Mouse (Mus musculus): Measurements from ENCODE around the gene Prr15. TPM values are rescaled to one million over a fixed set of nuclear protein-coding genes. Genes with fewer than 3 reads are reported as not detected.
A peak's percentile ranks its signal among the peaks of the same experiment; 100 is the strongest.

Gene Prr15
- polyA plus RNA-seq, 1 experiment: not detected

DNA sequence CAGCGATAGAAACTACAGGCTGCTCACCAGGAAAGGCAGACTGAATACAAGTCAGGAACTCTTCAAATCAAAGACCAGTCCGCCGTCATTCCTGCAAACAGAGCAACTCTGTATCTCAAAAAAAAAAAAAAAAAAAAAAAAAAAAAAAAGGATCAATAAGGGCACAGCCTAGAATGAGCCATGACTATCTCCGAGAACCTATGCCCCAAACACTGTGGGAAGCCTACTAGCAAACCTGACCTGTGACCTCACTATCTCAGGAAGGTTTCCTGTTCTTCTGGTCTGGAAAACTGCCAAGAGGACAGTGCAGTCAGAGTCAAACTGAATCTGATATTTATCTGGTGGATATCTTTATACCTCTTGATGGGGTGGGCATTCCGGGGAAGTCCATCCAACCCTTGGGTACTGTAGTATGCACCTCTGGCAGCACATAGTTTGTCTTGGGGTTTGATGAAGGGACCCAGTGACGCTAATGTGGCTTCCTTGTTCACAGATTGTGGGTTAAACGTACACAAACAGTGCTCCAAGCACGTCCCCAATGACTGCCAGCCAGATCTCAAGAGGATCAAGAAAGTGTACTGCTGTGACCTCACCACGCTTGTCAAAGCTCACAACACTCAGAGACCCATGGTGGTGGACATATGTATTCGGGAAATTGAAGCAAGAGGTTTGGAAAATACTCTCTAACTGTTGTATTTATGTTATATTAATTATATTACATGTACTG lies 35.7 kb upstream of the Prr15 start:
- Histone ChIP-seq H3K4me3 (ENCODE audit: insufficient read depth, low read depth, low read length) (no peak overlapping the region), H3K4me1 (ENCODE audit: control insufficient read depth, insufficient read depth, low read length) (peaks cover 2% of the 10 kb centered on the region; the same call in 1 of the 2 replicates), H3K27ac (ENCODE audit: insufficient read depth, low read depth, low read length) (no peak overlapping the region)
- 86% methylated on average over 10 of the region's 10 CpGs for WGBS
- no peak for TF ChIP-seq POLR2A (IDR thresholded peaks at IDR 0.05; ENCODE audit: insufficient read depth, low read depth, low read length)
- TF ChIP-seq CTCF (IDR thresholded peaks at IDR 0.05; ENCODE audit: insufficient read depth, low read depth, low read length): no peak

- TF ChIP-seq POLR2A (IDR thresholded peaks at IDR 0.05; ENCODE audit: insufficient read depth, low read depth, low read length) (no peak), CTCF (IDR thresholded peaks at IDR 0.05; ENCODE audit: insufficient read depth, low read depth, low read length) (no peak)
- H3K4me3 ChIP-seq (ENCODE audit: insufficient read depth, low read depth, low read length): no peak overlapping the region
- no peak overlapping the region for H3K27ac ChIP-seq (ENCODE audit: insufficient read depth, low read depth, low read length)
- 93% methylated on average over 2 of the region's 2 CpGs for WGBS
- no peaks in the 10 kb centered on the region for H3K4me1 ChIP-seq (ENCODE audit: control insufficient read depth, insufficient read depth, low read length)
Observed at GRCm38 (mm10) chr6:54297231-54297630, 28.4 kb upstream of the Prr15 start.

- H3K4me1 ChIP-seq (ENCODE audit: control insufficient read depth, insufficient read depth, low read length): no peaks in the 10 kb centered on the region
- no peak overlapping the region for H3K27ac ChIP-seq (ENCODE audit: insufficient read depth, low read depth, low read length)
- WGBS: 81% methylated on average over 2 of the region's 2 CpGs
- no peak overlapping the region for H3K4me3 ChIP-seq (ENCODE audit: insufficient read depth, low read depth, low read length)
- no peak for TF ChIP-seq POLR2A (IDR thresholded peaks at IDR 0.05; ENCODE audit: insufficient read depth, low read depth, low read length)
- TF ChIP-seq CTCF (IDR thresholded peaks at IDR 0.05; ENCODE audit: insufficient read depth, low read depth, low read length): no peak
Observed at GRCm38 (mm10) chr6:54299417-54299816, 26.2 kb upstream of the Prr15 start.

DNA sequence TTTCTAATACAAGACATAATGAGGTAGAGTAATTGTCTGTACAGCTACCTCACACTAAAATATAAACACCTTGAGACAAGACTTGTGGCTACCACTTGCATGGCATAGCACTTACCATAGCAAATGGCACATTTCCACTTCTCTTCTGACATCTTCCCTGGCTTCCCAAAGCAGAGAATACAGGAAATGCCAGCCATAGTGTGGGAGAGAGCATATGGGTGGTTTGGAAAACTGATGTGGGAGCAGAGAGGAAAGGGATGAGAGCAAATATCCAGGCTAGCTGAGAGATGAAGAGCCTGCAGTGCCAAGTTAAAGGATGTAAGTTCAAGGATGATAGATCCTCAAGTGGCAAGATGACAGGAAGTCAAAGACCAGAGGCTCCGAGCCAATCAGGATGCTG lies 19.9 kb upstream of the Prr15 start:
- Histone ChIP-seq H3K4me3 (ENCODE audit: insufficient read depth, low read depth, low read length) (no peak overlapping the region), H3K4me1 (ENCODE audit: control insufficient read depth, insufficient read depth, low read length) (no peaks in the 10 kb centered on the region), H3K27ac (ENCODE audit: insufficient read depth, low read depth, low read length) (no peak overlapping the region)
- WGBS: 100% methylated on average over 1 of the region's 1 CpGs
- TF ChIP-seq CTCF (IDR thresholded peaks at IDR 0.05; ENCODE audit: insufficient read depth, low read depth, low read length) (no peak), POLR2A (IDR thresholded peaks at IDR 0.05; ENCODE audit: insufficient read depth, low read depth, low read length) (no peak)

DNA sequence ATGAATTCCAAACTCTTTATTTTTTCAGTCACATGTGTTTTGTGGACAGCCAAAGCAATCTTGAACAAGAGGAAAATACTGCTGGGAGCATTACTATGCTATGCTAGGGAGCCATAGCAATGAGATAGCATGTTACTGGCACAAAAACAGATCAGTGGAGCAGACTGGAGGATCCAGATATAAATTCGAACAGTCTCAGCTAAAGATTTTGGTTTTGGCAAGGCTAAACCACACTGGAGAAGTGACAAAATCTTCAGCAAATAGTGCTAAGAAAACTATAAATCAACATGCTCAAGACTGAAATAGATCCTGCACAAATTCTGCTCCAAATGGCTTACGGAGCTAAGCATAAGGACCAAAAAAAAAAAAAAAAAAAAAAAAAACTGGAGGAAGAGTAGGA lies 12.6 kb upstream of the Prr15 start:
- no peak overlapping the region for H3K4me3 ChIP-seq (ENCODE audit: insufficient read depth, low read depth, low read length)
- TF ChIP-seq CTCF (IDR thresholded peaks at IDR 0.05; ENCODE audit: insufficient read depth, low read depth, low read length) (no peak), POLR2A (IDR thresholded peaks at IDR 0.05; ENCODE audit: insufficient read depth, low read depth, low read length) (no peak)
- WGBS: 77% methylated on average over 2 of the region's 2 CpGs
- H3K4me1 ChIP-seq (ENCODE audit: control insufficient read depth, insufficient read depth, low read length): no peaks in the 10 kb centered on the region
- no peak overlapping the region for H3K27ac ChIP-seq (ENCODE audit: insufficient read depth, low read depth, low read length)

GRCm38 (mm10) chr6:54318618-54319017 lies 7.0 kb upstream of the Prr15 start:
- Histone ChIP-seq H3K27ac (ENCODE audit: insufficient read depth, low read depth, low read length) (no peak overlapping the region), H3K4me3 (ENCODE audit: insufficient read depth, low read depth, low read length) (no peak overlapping the region), H3K4me1 (ENCODE audit: control insufficient read depth, insufficient read depth, low read length) (no peaks in the 10 kb centered on the region)
- 90% methylated on average over 9 of the region's 9 CpGs for WGBS
- TF ChIP-seq POLR2A (IDR thresholded peaks at IDR 0.05; ENCODE audit: insufficient read depth, low read depth, low read length): no peak

DNA sequence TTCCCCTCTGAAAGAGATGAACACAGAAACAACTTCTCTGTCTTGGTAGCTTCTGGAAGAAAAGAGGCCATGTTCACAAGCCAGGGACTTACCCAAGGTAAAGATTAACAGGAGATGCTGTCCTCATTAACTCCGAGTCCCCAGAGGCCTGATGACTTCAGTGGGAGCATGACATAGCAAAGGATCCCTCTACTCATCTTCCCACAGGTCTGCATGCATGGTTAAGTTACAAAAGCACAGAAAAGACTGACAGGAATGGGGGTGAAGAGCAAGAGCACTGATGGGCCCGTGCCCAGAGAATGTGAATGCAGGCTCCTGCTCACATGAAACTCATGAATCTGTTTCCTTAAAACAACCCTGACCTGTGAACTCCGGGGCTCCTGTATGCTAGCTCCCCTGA lies 6.4 kb upstream of the Prr15 start:
- Histone ChIP-seq H3K4me1 (ENCODE audit: control insufficient read depth, insufficient read depth, low read length) (no peaks in the 10 kb centered on the region), H3K4me3 (ENCODE audit: insufficient read depth, low read depth, low read length) (no peak overlapping the region), H3K27ac (ENCODE audit: insufficient read depth, low read depth, low read length) (no peak overlapping the region)
- TF ChIP-seq POLR2A (IDR thresholded peaks at IDR 0.05; ENCODE audit: insufficient read depth, low read depth, low read length) (no peak), CTCF (IDR thresholded peaks at IDR 0.05; ENCODE audit: insufficient read depth, low read depth, low read length) (no peak)
- 85% methylated on average over 3 of the region's 3 CpGs for WGBS

GRCm38 (mm10) chr6:54320236-54320635 lies 5.4 kb upstream of the Prr15 start:
- no peaks in the 10 kb centered on the region for H3K4me1 ChIP-seq (ENCODE audit: control insufficient read depth, insufficient read depth, low read length)

DNA sequence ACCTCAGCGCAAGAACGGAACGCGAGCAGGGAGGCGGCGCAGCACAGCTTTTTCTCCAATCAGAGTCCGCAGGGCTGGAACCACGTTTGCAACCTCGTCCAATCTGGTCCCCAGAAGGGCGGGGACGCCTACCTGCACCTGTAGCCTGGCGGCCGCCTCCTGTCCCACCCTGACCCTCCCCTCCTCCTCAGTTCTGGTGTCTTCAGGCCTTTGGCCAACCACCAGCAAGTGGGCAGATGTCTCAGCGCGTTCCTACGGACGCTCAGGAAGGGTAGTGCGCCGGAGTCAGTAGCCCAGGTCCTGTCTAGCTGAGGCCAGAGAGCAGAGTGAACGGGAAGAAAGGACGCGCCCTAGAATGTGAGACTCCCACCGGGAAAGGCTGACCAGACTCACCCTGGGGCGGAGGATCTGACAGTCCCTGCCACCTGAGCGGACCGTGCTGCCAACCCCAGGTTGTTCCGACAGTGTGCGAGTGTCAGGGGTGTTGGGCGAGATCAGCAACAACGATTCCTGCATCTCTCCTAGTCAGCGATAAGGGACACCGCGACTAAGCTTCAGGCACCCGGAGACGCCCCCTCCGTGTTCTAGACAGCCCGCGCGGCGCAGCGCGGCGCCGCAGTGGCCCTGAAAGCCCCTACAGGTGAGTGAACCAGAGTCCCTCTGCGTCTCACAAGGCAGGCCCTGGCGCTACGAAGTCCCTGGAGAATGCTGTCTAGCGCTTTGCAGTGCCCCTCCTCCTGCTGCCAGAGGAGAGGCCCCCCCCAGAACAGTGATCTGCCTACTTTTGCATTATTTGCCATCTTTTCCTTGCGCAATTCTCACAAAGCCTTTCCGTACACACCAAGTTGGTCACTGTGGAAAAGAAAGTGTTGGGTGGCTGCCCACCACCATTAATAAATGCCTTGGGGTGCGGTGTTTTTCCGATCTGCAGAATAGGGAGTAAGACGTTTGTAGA lies 1.3 kb downstream of the Prr15 start:
- TF ChIP-seq POLR2A (IDR thresholded peaks at IDR 0.05; ENCODE audit: insufficient read depth, low read depth, low read length) (no peak), CTCF (IDR thresholded peaks at IDR 0.05; ENCODE audit: insufficient read depth, low read depth, low read length) (no peak)
- WGBS: under 1% methylated on average over 53 of the region's 53 CpGs
- peak overlapping the region; percentile 51 for H3K4me3 ChIP-seq (ENCODE audit: insufficient read depth, low read depth, low read length)
- peaks cover 14% of the 10 kb centered on the region for H3K4me1 ChIP-seq (ENCODE audit: control insufficient read depth, insufficient read depth, low read length)
- H3K27ac ChIP-seq (ENCODE audit: insufficient read depth, low read depth, low read length): no peak overlapping the region

More at GRCm38 (mm10) chr6:54320236-54320635, 5.4 kb upstream of the Prr15 start:
- Histone ChIP-seq H3K27ac (ENCODE audit: insufficient read depth, low read depth, low read length) (no peak overlapping the region), H3K4me3 (ENCODE audit: insufficient read depth, low read depth, low read length) (no peak overlapping the region)
- TF ChIP-seq CTCF (IDR thresholded peaks at IDR 0.05; ENCODE audit: insufficient read depth, low read depth, low read length) (no peak), POLR2A (IDR thresholded peaks at IDR 0.05; ENCODE audit: insufficient read depth, low read depth, low read length) (no peak)
- 89% methylated on average over 1 of the region's 1 CpGs for WGBS

All from olfactory bulb, adult 2 months (tissue).